In genomic region chr9:119726990-119727389, GRCm38 (mm10) we compare ENCODE assay signal across 24 mouse cellular contexts. TPM values are rescaled to one million over a fixed set of nuclear protein-coding genes. Genes with fewer than 3 reads are reported as not detected.
"Had no signal": no experiment of that assay in that cellular context is flagged by ENCODE, and none has a peak within 500 bp of the region (broad histone marks: within the 10 kb centered on the region; RNA-seq: fewer than 3 reads in every experiment).

No protein-coding gene starts in this region.

- H3K4me1 ChIP-seq: lung, embryonic 15.5 days had no signal

- H3K27ac ChIP-seq: lung, embryonic 15.5 days; neural tube, embryonic 13.5 days; neural tube, embryonic 15.5 days had no signal

- H3K36me3 ChIP-seq: lung, embryonic 15.5 days; neural tube, embryonic 13.5 days; neural tube, embryonic 15.5 days had no signal

- DNase-seq: lung, adult 2 months; lung, postnatal 10 days; lung, postnatal 4 days; midbrain, embryonic 14.5 days; retina, postnatal 1 day; right cerebral cortex, adult 18-20 months; right cerebral cortex, postnatal 25 days; right cerebral cortex, postnatal 4 days; spleen, adult 18-20 months; thymus, adult 18-20 months; thymus, postnatal 25 days; thymus, postnatal 4 days had no signal

- ATAC-seq: midbrain, embryonic 16.5 days had no signal

- H3K4me2 ChIP-seq: lung, embryonic 15.5 days; midbrain, embryonic 11.5 days; neural tube, embryonic 13.5 days; neural tube, embryonic 15.5 days had no signal

- H3K9me3 ChIP-seq: lung, embryonic 15.5 days; neural tube, embryonic 13.5 days; neural tube, embryonic 15.5 days had no signal

- H3K27me3 ChIP-seq: lung, embryonic 15.5 days; neural tube, embryonic 13.5 days; neural tube, embryonic 15.5 days had no signal

- H3K9ac ChIP-seq: lung, embryonic 15.5 days; neural tube, embryonic 13.5 days; neural tube, embryonic 15.5 days had no signal

- H3K4me3 ChIP-seq: lung, embryonic 15.5 days; myocyte; neural tube, embryonic 13.5 days; neural tube, embryonic 15.5 days had no signal

RNA-seq across cellular contexts. Expression of gene Scn10a, which starts 7.9 kb away (rescaled TPM):
- total RNA-seq: liver, adult 2 months; megakaryocyte, adult 5-6 weeks had no signal
- polyA plus RNA-seq: liver, adult 2 months; midbrain, embryonic 11.5 days; midbrain, embryonic 14.5 days; midbrain, embryonic 16.5 days; small intestine, adult 2 months; stomach, embryonic 14.5 days; stomach, embryonic 16.5 days; urinary bladder, adult 2 months had no signal
